Mouse (Mus musculus): ENCODE measurements around the gene Krcc1.

The Krcc1 gene

DNA sequence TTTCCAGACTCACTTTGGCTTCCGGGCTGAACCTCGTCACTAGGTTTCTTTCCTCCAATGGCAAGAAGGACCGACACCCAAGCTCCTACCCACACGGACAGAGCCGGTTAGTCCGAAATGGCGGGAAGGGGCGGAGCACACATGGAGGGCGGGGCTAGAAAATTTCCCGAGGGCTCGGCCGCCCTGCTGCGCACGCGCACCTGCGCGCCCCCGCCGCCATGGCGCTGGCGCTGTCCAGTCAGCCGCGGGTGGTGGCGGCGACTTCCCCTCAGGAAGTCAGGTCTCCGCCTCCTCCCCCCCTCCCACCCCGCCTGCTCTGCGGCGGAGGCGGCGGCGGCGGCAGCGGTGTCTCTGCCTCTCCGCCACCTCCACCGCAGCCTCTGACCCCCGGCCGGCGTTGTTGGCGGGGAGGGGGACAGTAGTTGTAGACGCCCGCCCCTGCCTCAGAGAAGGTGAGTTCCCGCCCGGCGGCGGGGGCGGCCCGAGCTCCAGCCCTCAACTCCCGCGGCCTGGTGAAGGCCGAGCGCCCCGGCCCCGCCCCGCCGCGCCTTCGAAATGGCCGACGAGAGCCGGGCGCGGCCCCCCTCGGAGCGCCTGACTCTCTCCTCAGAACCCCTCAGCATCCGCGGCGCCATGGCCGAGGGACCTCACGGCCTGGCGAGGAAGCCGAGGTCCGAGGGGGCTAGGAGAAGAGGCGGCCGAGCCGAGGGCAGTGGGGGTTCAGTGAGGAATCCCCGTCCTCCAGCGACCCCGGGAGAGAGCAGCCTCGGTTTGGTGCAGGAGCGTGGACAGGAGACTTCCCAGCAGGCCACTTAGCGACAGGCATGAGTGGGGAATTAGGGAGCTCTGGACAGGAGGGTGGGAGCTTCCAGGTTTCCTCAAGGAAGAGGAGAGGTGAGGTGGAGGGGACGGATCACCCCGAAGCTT is at the start of gene Krcc1:
Krcc1 (plus strand) TSS at position 289 of the 927 bp plus-strand sequence.
- DNase-seq (ENCODE audit: low spot score in 2 of 2), result peak; percentile 96

DNA sequence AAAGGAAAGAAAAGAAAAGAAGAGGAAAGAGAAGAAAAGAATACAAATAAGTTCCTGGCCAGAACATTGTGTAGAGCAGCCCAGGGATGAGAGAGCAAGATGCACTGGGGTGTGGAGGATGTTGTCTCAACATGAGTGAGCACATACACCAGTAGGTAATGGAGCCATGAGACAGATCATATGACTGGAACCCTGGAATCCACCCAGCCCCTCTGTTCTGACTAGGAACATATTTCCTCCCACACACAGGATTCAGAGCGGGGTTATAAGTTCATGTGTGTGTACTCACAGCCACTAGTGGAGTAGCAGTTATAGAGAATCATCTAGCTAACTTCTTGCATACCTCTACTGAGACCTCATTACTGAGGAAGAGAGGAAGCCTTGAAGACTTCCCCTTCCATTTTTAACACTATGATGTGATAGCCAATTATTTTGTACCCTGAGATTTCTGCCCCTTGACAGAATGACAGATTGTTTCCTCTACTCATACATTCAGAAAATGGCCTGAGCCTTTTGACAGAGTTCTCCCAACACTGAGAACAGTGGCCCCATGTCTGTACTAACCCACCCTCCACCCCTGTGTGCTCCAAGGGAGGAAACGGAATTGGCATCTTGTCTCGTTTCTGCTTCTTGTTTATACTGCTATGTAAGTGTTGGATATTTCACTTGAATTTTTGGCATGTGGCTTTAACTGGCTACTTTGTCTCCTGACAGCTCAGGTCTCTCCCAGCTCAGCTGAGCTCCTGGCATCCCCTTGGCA is 47.1 kb upstream of the Krcc1 start:
- no peak for DNase-seq (ENCODE audit: low spot score in 2 of 2)

DNA sequence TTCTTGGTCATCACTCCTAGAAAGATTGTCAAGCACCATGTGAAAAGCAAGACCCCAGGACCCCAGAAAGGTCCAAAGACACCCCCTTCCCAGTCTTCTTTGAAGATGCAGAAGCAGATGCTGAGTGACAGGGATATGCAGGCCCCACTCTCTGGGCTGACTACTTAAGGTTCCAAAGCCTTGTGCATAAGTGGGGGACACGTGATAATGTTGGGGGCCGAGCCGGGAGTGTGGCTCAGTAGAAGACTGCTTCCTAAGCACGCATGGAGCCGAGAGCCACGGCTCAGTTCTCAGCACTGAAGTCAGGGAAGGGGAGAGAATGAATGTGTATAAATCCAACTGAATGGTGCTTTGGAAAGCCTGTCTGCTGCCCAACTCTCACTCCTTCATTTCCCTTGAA is 44.9 kb upstream of the Krcc1 start:
- DNase-seq (ENCODE audit: low spot score in 2 of 2), result no peak

DNA sequence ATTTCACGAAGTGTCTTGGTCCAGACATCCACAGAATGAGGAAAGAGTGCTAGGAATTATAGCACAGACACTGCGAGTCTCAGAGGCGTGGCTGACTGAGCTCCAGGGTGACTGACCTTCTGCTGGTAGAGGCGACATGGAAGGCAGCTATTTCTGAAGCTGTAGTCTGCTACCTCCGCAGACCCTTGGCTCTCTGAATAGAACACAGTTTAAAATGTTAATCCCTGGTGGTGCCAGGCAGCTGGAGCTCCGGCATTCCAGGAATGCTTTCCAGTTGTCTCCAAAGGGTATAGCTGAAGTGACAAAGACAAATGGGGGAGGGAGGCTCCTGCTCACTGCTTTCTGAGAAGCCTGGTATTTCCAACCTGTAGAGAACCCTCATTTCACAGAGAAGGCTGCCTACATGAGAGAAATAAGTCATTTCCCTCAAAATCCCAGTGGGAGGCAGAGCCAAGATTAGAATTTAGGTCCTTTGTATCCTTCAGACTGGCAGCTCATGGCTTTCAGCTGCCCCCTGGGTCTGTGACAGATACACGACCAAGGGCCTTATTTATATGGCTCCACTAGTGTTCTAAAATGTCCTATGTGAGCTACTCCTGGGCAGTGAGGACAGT is 44.2 kb upstream of the Krcc1 start:
- DNase-seq (ENCODE audit: low spot score in 2 of 2), result no peak

DNA sequence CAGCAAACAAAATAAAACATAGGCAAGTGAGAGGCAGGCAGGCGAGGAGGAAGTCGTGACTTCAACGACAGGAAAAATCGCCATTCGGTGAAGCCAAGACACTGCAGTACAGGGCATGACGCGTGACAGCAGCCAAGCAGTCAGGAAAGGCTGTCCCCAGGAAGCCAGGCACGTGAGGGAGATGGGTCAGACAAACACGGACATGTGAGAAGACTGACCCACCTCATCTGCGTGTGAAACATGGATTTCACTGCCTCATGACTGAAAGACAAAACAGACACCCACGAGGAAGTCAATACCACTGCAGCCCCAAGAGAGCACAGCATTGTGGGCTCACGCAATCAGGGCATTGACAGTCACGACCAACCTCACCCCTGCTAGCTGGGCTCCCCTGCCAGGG is 36.4 kb upstream of the Krcc1 start:
- no peak for DNase-seq (ENCODE audit: low spot score in 2 of 2)

DNA sequence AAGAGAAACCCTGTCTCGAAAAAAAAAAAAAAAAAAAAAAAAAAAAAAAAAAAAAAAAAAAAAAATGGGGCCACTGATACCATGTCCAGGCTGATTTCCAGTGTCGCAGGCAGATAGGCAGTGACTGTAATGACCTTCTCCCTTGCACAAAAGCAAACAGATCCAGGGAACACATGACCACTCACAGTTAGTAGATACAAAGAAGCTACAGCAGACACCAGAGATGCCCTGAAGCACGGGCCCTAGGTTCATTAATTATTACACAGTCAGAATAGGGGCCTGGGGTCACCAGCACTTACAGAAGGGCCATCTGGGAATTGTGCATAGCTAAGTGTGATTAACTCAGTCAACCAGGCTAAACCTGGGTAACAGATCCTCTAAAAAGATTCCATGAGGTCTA is 35.5 kb upstream of the Krcc1 start:
- DNase-seq (ENCODE audit: low spot score in 2 of 2), result no peak

DNA sequence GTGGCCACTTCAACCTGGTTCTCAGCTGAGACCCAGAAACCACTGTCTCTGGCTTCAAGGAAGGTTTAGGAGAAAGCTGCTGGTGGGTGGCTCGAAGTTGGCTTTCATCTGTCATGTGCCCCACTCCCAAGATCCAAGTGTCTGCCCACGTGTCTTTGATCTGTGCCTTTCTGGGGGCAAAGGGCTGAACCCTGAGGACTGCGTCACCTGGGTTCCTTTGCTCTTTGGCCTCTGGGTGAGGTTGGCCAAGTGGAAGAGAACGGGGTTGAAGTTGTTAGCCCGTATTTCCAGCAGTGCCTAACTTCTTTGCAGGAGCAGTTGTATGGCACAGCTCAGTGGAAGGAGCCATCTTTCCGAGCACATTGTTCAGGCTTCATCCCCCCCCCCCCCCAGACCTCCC is 35.0 kb upstream of the Krcc1 start:
- DNase-seq (ENCODE audit: low spot score in 2 of 2), result no peak

DNA sequence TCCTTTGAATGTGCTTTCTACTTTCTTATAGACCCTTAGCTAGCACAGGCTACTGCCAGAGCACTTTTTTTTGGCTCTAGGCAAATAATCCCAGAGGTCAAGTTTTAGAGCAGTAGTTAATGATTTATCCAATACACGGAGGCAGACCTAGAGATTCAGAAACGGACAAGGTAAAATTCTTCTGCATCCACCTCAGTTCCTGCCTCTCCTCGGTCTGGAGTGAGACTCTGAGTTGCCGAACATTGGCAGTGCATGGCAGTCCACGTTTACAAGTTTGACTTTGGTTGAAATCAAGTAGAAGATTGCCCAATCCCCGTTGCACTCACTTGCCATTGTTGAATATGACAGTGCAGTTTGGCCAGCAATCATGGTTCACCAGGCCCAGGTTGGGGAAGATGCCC is 34.4 kb upstream of the Krcc1 start:
- no peak for DNase-seq (ENCODE audit: low spot score in 2 of 2)

DNA sequence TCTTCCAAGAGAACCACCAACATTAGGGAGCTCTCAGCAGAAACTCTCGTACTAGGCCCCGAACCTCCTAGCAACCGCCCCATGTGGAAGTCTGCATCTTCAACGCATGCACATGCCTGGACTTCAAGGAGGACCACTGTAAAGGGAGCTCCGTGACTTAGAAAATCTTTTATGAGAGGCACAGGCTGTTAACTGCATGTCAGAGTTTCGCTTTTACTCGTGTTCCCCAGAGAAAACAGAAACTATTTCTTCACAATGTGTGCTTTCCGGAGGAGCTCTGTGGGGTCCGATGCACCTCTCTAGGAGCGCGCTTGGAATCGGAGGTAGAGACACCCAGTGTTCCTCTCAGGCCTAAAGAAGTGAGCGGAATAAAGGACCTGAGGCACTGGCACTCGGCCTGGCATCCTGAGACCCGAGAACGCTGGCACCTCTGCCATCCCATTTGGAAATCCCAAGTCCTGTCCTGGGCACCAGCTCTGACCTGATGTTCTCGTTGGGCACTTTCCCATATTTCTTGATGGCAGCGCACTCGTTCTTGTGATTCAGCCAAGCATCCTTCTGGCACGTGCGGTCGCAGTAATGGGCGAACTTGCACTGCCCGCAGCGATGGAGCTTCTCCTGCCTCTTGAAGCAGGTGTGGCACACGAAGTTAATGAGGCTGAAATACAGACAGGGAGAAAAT is 32.3 kb upstream of the Krcc1 start:
- no peak for DNase-seq (ENCODE audit: low spot score in 2 of 2)

DNA sequence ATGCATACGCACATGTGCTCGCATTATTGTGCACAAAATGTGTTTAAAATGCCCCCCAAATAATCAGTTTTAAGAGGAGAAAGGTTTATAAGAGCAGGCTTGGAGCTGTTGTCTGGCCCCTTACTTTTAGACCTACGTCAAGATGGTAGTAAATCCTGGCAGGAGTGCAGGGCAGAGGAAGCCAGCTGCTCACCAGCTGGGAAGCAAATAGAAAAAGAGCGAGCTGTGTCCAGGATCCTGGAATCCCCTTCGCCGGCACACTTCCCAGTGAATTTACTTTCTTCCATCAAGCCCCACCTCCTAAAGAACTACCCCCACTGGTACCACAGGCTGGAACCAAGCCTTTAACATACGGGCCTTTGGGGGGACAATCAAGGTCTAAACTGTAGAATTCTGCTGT is 30.6 kb upstream of the Krcc1 start:
- DNase-seq (ENCODE audit: low spot score in 2 of 2), result no peak

DNA sequence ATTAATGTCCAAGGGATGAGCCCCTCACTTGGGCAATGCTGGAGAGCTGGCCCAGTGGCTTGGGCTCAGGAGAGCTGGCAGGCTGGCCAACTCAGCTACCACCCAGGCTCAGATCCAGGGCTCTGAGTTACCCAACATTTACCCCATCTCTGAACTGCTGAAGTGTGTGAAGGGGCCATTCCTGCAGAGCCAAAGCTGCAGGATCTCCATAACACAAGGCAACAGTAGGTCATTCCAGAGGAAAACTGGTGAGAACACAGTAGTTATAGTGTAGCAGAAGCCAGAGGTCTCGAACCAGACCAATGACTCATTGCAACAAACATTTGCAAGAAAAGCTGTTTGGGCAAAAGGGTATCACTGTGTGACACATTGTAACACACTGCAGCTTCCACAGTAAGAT is 28.7 kb upstream of the Krcc1 start:
- no peak for DNase-seq (ENCODE audit: low spot score in 2 of 2)

DNA sequence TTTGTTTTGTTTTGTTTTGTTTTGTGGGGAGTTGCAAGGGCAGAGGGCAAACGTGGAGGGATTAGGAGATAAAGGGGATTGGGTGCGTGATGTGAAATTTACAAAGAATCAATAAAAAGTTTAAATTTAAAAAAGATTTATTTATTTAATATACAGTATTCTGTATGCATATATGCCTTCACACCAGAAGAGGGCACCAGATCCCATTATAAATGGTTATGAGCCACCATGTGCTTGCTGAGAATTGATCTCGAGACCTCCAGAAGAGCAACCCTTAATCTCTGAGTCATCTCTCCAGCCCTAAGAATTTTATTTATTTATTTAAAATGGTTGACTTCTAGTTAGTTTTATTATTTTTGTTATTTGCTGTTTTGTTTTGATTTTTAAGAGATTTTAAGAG is 28.2 kb upstream of the Krcc1 start:
- no peak for DNase-seq (ENCODE audit: low spot score in 2 of 2)

DNA sequence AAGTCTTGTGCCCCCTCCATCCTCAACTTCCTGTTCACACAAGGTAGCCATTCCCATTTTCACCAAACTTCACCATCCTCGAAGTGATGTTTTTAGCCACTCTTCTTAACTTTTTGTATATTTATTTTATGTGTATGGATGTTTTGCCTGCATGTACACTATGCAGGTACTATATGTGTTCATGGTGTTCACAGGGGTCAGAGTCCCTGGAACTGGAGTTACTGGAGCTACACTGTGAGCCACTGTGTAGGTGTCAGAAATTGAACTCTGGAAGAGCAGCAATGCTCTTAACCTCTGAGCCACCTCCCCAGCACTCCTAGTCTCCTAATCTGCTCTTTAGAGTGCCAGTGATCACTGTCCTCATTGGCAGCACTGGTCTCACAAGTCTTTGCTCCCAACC is 23.1 kb upstream of the Krcc1 start:
- DNase-seq (ENCODE audit: low spot score in 2 of 2), result no peak

DNA sequence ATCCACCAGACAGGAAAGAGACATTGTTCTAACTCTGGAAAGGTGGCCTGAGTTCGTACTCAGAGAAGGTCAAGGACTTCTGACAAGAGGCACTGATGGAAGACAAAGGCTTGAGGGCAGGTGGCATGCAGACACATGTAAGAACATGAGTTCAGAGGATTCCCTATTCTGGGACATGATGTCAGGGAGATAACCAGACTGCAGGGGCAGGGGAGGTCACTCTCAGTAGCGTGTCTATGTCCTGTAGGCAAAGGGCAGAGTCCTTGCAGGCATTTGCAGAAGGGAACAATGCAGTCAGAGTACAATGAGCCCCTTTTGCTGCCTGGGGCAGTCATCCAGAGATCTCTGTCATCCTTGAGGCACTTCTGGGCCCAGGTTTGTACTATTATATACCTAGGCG is 21.9 kb upstream of the Krcc1 start:
- no peak for DNase-seq (ENCODE audit: low spot score in 2 of 2)

DNA sequence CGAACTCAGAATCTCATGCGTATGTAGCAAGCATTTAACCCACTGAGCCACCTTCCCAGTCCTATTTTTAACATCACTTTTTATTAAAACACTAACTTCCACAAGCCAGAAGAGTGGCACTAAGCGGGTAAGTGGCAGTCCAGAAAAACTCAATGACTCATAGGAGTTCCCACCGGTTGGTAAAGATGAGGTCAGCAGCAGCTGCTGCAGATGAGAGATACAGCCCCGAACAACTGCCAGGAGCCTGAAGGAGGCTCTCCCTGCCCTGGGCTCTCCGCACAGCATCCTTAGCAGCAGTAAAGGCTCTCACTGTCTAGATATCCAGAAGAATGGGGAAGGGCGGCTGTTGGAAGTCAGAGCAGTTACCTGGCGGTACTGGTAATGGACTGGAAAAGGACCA is 20.5 kb upstream of the Krcc1 start:
- DNase-seq (ENCODE audit: low spot score in 2 of 2), result no peak

DNA sequence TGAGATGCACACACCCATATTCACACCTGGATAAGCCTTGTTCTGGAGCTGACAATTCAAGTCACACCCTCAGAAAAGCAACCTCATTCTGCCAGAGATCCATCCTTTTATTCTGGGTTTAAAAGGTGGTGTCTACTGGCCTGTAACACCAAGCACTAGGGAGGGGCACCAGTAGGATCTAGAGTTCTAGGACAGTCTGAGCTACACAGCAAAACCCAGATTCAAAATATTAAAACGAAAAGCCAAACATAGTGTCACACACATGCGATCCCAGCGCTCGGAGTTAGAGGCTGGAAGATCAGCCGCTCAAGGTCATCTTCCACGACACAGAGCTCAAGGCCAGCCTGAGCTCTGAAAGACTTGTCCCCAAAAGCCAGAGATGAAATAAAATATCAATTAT is 17.0 kb upstream of the Krcc1 start:
- DNase-seq (ENCODE audit: low spot score in 2 of 2), result no peak

DNA sequence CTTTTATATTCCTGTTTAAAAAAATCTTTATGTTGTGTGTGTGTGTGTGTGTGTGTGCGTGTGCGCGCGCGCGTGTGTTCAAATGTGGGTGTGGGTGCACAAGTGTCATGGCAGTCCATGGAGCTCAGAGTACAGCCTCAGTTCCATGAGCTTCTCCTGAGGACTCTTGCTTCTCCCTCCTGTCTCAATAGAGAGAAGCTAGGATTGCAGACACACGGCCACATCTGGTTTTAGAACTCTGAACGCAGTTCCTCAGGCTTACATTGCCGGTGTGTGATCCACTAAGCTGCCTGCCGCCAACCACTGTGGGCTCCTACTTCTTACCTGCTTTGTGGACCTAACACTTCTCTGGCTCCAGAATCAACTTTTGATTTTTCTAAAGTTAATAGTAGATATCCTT is 15.3 kb upstream of the Krcc1 start:
- no peak for DNase-seq (ENCODE audit: low spot score in 2 of 2)

DNA sequence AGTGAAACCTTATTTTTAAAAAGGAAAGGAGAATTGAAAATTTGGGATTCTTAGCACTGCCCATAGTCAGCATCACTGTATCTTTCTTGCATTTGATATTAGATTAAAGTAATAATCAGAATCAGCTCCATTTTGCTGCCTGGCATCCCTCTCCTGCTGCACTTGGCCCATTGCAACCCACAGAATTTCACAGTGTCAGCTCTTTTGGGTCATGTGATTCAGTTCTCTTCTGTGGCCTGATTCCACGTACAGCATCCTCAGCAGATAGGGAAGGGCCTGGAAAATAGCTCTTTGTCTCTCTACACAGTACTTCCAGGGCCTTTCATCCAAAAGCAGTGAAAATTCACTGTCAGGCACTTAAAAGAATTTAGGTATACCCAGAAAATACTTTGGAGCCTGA is 14.1 kb upstream of the Krcc1 start:
- DNase-seq (ENCODE audit: low spot score in 2 of 2), result no peak

DNA sequence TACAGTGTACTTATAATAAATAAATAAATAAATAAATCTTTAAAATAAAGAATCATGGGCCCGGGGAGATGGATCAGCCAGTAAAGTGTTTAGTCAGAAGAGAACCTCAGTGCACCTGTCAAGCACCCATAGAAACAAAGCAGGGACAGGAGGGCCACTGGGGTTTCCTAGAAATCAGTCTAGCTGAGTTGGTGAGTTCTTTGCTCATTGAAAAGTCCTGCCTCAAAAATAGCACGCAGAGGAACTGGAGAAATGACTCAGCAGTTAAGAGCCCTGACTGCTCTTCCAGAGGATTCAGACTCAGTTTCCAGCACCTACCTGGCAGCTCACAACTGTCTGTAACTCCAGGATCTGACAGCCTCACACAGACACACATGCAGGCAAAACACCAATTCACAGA is 12.9 kb upstream of the Krcc1 start:
- no peak for DNase-seq (ENCODE audit: low spot score in 2 of 2)

DNA sequence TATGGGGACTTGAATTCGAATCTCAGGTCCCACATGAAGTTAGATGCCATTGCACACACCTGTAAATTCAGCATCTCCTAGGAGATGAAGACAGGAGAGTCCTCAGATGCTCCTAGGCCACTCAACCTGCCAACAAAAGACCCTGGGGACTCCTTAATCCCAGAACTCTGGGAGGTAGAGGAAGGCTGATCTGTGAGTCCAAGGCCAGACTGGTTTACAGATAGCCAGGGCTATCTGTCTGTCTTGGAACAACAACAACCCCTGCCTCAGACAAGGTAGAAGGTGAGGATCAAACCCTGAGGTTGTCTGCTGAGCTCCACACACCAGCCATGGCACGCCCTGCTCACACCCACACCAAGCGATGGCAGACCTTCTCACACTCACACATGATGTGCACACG is 12.3 kb upstream of the Krcc1 start:
- DNase-seq (ENCODE audit: low spot score in 2 of 2), result no peak

DNA sequence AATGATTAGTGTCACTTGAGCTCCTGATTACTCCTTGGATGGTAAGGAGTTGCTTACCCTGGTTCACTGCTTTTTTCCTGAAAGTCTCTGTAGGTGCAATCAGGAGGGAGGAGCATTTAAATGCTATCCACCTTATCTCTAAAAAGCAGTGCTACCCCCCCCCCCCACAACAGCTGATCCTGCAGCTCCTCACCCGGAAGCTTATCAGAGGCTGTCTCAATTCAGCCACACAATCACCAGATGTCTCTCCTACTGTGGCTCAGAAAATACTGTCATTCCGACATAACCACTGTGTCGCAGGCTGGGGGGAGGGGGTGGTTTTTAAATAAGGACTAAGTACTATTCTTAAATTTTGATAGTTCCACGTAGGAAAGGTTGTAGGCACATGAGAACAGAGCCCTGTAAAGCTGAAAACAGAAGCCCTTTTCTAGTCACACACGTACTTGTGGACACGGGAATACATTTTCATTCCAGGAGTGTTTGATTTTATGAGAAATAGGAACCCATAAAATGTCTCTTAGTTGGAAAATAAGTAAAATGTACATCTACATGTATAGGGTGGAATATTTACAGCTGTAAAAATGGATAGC is 11.3 kb upstream of the Krcc1 start:
- DNase-seq (ENCODE audit: low spot score in 2 of 2), result no peak

DNA sequence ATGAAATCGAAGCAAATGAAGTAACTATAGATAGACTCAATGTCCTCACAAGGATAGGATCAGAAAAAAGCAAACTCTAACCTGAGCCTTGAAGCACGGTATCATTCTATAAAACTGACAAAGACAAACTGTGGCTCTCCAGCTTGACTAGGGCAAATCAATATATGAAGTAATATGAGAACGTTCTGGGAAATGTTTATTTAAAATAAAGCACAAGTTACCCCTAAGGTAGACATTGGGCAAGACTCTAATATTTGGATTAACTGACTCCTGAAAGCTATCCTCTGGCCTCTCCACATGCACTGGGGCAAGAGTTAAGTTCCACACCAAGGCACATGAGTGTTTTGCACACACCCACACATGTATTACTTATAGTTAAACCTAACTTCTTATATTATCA is 10.4 kb upstream of the Krcc1 start:
- DNase-seq (ENCODE audit: low spot score in 2 of 2), result no peak

Data from spleen, postnatal 14 days (tissue).